7 mouse cellular contexts compared by ENCODE assay signal in genomic region chr17:69438990-69439491, GRCm38 (mm10). TPM values are rescaled to one million over a fixed set of nuclear protein-coding genes. Genes with fewer than 3 reads are reported as not detected.
DNase-seq lines count a peak whose midpoint lies in the region; ATAC-seq and TF ChIP-seq lines count a peak whose summit lies in the region.

Gene Akain1 (plus strand): TSS chr17:69439326.

- WGBS in limb, embryonic 10.5 days: under 1% methylated on average over 42 of the region's 44 CpGs
- 1% methylated on average over 43 of the region's 44 CpGs for WGBS in midbrain, embryonic 11.5 days
- WGBS in small intestine, adult 2 months: under 1% methylated on average over 43 of the region's 44 CpGs

- no peak for TF ChIP-seq POLR2A in small intestine, adult 2 months (IDR thresholded peaks at IDR 0.05; ENCODE audit: low read depth, low read length)

- no peak for TF ChIP-seq CTCF in small intestine, adult 2 months (IDR thresholded peaks at IDR 0.05; ENCODE audit: extremely low read depth, insufficient read length, insufficient replicate concordance, low read depth, low read length)

- peak within 1 kb of the TSS; percentile 72 for H3K4me2 ChIP-seq in midbrain, embryonic 11.5 days

- H3K4me1 ChIP-seq in limb, embryonic 10.5 days: peaks cover 17% of the 10 kb centered on the region
- H3K4me1 ChIP-seq in midbrain, embryonic 11.5 days (ENCODE audit: control insufficient read depth, insufficient read depth, low read length): peaks cover 6% of the 10 kb centered on the region
- H3K4me1 ChIP-seq in small intestine, adult 2 months (ENCODE audit: control insufficient read depth, insufficient read depth, insufficient read length, low read length): peaks cover 3% of the 10 kb centered on the region

- H3K9ac ChIP-seq in midbrain, embryonic 11.5 days (ENCODE audit: low read length): peak within 1 kb of the TSS; percentile 28; the same call in 1 of the 2 replicates

- H3K4me3 ChIP-seq in limb, embryonic 10.5 days: peak within 1 kb of the TSS; percentile 46
- peak within 1 kb of the TSS; percentile 40 for H3K4me3 ChIP-seq in midbrain, embryonic 11.5 days (ENCODE audit: low read depth, low read length)
- H3K4me3 ChIP-seq in small intestine, adult 2 months (ENCODE audit: low read depth, low read length): peak within 1 kb of the TSS; percentile 49

- no peak within 1 kb of the TSS for H3K27ac ChIP-seq in limb, embryonic 10.5 days
- H3K27ac ChIP-seq in midbrain, embryonic 11.5 days (ENCODE audit: low read depth, low read length): no peak within 1 kb of the TSS
- no peak within 1 kb of the TSS for H3K27ac ChIP-seq in small intestine, adult 2 months (ENCODE audit: insufficient read depth, low read depth, low read length)

- ATAC-seq in inflammation-experienced regulatory T-cells, adult 6 months: peak; percentile 93
- ATAC-seq in midbrain, embryonic 11.5 days (ENCODE audit: low FRiP score): peak; percentile 94

- no peaks in the 10 kb centered on the region for H3K36me3 ChIP-seq in limb, embryonic 10.5 days
- H3K36me3 ChIP-seq in midbrain, embryonic 11.5 days (ENCODE audit: control insufficient read depth, insufficient read depth, low read length): no peaks in the 10 kb centered on the region
- H3K36me3 ChIP-seq in small intestine, adult 2 months (ENCODE audit: control insufficient read depth, insufficient read depth, low read length): no peaks in the 10 kb centered on the region

- DNase-seq in adrenal gland, postnatal 10 days: peak; percentile 92
- peak; percentile 90 for DNase-seq in embryo, embryonic 10 days (ENCODE audit: low spot score)
- peak; percentile 58 for DNase-seq in gastrocnemius, postnatal 25 days
- DNase-seq in limb, embryonic 10.5 days (ENCODE audit: low spot score): peak; percentile 87
- peak; percentile 98 for DNase-seq in midbrain, embryonic 11.5 days (ENCODE audit: low spot score, missing footprints)

- no peaks in the 10 kb centered on the region for H3K9me3 ChIP-seq in limb, embryonic 10.5 days (replicated peaks)
- H3K9me3 ChIP-seq in midbrain, embryonic 11.5 days (ENCODE audit: control insufficient read depth, low read length): no peaks in the 10 kb centered on the region

- peaks cover 61% of the 10 kb centered on the region for H3K27me3 ChIP-seq in limb, embryonic 10.5 days (ENCODE audit: low read depth, poor library complexity, severe bottlenecking)
- H3K27me3 ChIP-seq in midbrain, embryonic 11.5 days (ENCODE audit: control insufficient read depth, insufficient read depth, low read length): peaks cover 31% of the 10 kb centered on the region
- H3K27me3 ChIP-seq in small intestine, adult 2 months (ENCODE audit: control insufficient read depth, insufficient read depth, low read length): peaks cover 16% of the 10 kb centered on the region

RNA-seq across cellular contexts. Expression of gene Akain1, which starts in this region (rescaled TPM):
- not detected for total RNA-seq in adrenal gland, postnatal 10 days (2021)
- total RNA-seq in gastrocnemius, postnatal 25 days (2021): not detected
- polyA plus RNA-seq in inflammation-experienced regulatory T-cells, adult 6 months (2017; shearing (Covaris generic)): not detected
- not detected in 2 replicates for polyA plus RNA-seq in limb, embryonic 10.5 days (2016; fragmentation: Nextera tagmentation; extraction: Ambion mirVana)
- polyA plus RNA-seq in midbrain, embryonic 11.5 days (2014; fragmentation: Nextera tagmentation; extraction: Ambion mirVana): 0.11 TPM in 1 of 2 replicates, not detected in the other
- not detected in 2 replicates for polyA plus RNA-seq in small intestine, adult 2 months (2012; rRNA removed)

Comparison
In these comparisons a context has a peak if more than half of its experiments do, and no peak if none do; other contexts are left out.
1. Peak in DNase-seq in adrenal gland, postnatal 10 days; RNA of the gene not detected or under 1 TPM.
2. Peak in DNase-seq in gastrocnemius, postnatal 25 days; RNA of the gene not detected or under 1 TPM.
3. Peak in ATAC-seq in inflammation-experienced regulatory T-cells, adult 6 months; RNA of the gene not detected or under 1 TPM.
4. Peak in DNase-seq and H3K4me3 ChIP-seq in limb, embryonic 10.5 days; RNA of the gene not detected or under 1 TPM.
5. Peak in DNase-seq, ATAC-seq, H3K4me3 ChIP-seq, H3K9ac ChIP-seq and H3K4me2 ChIP-seq in midbrain, embryonic 11.5 days; RNA of the gene not detected or under 1 TPM.